Comparison of ENCODE assay signal across 14 mouse cellular contexts in the genomic region with DNA sequence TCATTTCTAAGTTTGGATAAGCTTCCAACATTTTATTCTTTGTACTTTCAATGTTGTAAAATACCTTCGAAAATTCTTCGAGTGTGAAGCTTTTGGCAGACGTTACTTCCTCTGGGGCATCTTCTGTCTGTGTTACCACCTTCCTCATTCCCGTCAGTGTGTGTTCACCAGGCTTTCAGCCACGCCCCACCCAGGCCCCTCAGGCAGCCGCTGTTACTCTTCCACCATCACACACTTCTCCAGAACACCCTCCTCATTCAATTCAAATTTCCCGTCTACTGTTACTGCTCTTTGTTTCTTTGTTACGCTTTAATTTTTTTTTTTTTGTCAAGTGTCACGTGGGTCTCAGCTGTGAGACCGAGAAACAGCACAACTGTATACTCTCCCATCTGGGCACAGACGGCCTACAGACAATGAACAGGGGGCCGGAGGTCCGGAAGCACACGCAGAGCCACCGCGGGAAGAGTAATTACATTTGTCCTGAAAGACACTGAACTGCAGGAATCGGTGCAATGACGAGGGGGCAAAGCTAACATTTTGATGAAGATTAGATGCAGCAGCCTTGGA.
DNase-seq lines count a peak whose midpoint lies in the region; ATAC-seq lines count a peak whose summit lies in the region.
"Had no signal": no experiment of that assay in that cellular context is flagged by ENCODE, and none has a peak within 500 bp of the region (broad histone marks: within the 10 kb centered on the region; RNA-seq: fewer than 3 reads in every experiment).

No protein-coding gene starts in this region.

- H3K27me3 ChIP-seq in forebrain, embryonic 12.5 days = peaks cover 5% of the 10 kb centered on the region; the same call in 1 of the 2 replicates
- no peaks in the 10 kb centered on the region for H3K27me3 ChIP-seq in forebrain, embryonic 11.5 days (ENCODE audit: control insufficient read depth, insufficient read depth, low read length)
- H3K27me3 ChIP-seq in hindbrain, embryonic 13.5 days = peaks cover 2% of the 10 kb centered on the region; the same call in 1 of the 2 replicates
- no peaks in the 10 kb centered on the region for H3K27me3 ChIP-seq in neural tube, embryonic 12.5 days (replicated peaks)
- H3K27me3 ChIP-seq: lung, embryonic 15.5 days; megakaryocyte, embryonic 14.5 days had no signal

- H3K36me3 ChIP-seq in forebrain, embryonic 12.5 days (replicated peaks) = no peaks in the 10 kb centered on the region
- H3K36me3 ChIP-seq in forebrain, embryonic 11.5 days (ENCODE audit: control insufficient read depth, insufficient read depth, low read length) = no peaks in the 10 kb centered on the region
- H3K36me3 ChIP-seq in hindbrain, embryonic 13.5 days = no peaks in the 10 kb centered on the region
- no peaks in the 10 kb centered on the region for H3K36me3 ChIP-seq in neural tube, embryonic 12.5 days
- H3K36me3 ChIP-seq: lung, embryonic 15.5 days had no signal

- H3K4me3 ChIP-seq in forebrain, embryonic 12.5 days (replicated peaks) = no peak overlapping the region
- no peak overlapping the region for H3K4me3 ChIP-seq in forebrain, embryonic 11.5 days (ENCODE audit: low read depth, low read length)
- peak overlapping the region; percentile 10; the same call in 1 of the 2 replicates for H3K4me3 ChIP-seq in hindbrain, embryonic 13.5 days
- no peak overlapping the region for H3K4me3 ChIP-seq in neural tube, embryonic 12.5 days
- H3K4me3 ChIP-seq: lung, embryonic 15.5 days; megakaryocyte, embryonic 14.5 days had no signal

- no peak for DNase-seq in forebrain, embryonic 11.5 days (ENCODE audit: low spot score)
- peak; percentile 8 for DNase-seq in brain, adult 2 months (ENCODE audit: low read depth, low spot score)
- DNase-seq in cerebellum, adult 9-10 months = no peak
- no peak for DNase-seq in gastrocnemius, adult 8-10 months (ENCODE audit: low spot score in 2 of 2)
- DNase-seq in c-Kit-positive CD71-positive TER-119-positive erythroid progenitor cells, embryonic 14.5 days (ENCODE audit: low spot score) = no peak
- DNase-seq: cerebellum, adult 8-10 months; liver had no signal

- 52% methylated on average over 18 of the region's 18 CpGs for WGBS in forebrain, embryonic 12.5 days
- 64% methylated on average over 18 of the region's 18 CpGs for WGBS in forebrain, embryonic 11.5 days
- WGBS in hindbrain, embryonic 13.5 days = 27% methylated on average over 18 of the region's 18 CpGs
- 27% methylated on average over 18 of the region's 18 CpGs for WGBS in neural tube, embryonic 12.5 days

- H3K4me1 ChIP-seq in forebrain, embryonic 12.5 days = peaks cover 7% of the 10 kb centered on the region; the same call in 1 of the 2 replicates
- peaks cover 2% of the 10 kb centered on the region; the same call in 1 of the 2 replicates for H3K4me1 ChIP-seq in forebrain, embryonic 11.5 days (replicated peaks; ENCODE audit: control insufficient read depth, insufficient read depth, low read length)
- peaks cover 7% of the 10 kb centered on the region for H3K4me1 ChIP-seq in hindbrain, embryonic 13.5 days (replicated peaks)
- H3K4me1 ChIP-seq in neural tube, embryonic 12.5 days = peaks cover 3% of the 10 kb centered on the region; the same call in 1 of the 2 replicates
- H3K4me1 ChIP-seq: lung, embryonic 15.5 days had no signal

- H3K9ac ChIP-seq in forebrain, embryonic 12.5 days = no peak overlapping the region
- no peak overlapping the region for H3K9ac ChIP-seq in forebrain, embryonic 11.5 days (ENCODE audit: low read length)
- no peak overlapping the region for H3K9ac ChIP-seq in hindbrain, embryonic 13.5 days
- no peak overlapping the region for H3K9ac ChIP-seq in neural tube, embryonic 12.5 days
- H3K9ac ChIP-seq: lung, embryonic 15.5 days had no signal

- ATAC-seq in forebrain, embryonic 12.5 days (ENCODE audit: low FRiP score) = peak; percentile 60; the same call in 1 of the 2 replicates
- no peak for ATAC-seq in forebrain, embryonic 11.5 days (replicated peaks; ENCODE audit: low FRiP score)
- no peak for ATAC-seq in hindbrain, embryonic 13.5 days (ENCODE audit: low FRiP score)
- peak; percentile 82 for ATAC-seq in neural tube, embryonic 12.5 days (ENCODE audit: low FRiP score, low read depth)
- ATAC-seq: inflammation-experienced regulatory T-cells, adult 6 months had no signal

- H3K9me3 ChIP-seq in forebrain, embryonic 12.5 days = no peaks in the 10 kb centered on the region
- no peaks in the 10 kb centered on the region for H3K9me3 ChIP-seq in forebrain, embryonic 11.5 days (ENCODE audit: control insufficient read depth, low read length)
- H3K9me3 ChIP-seq in hindbrain, embryonic 13.5 days = no peaks in the 10 kb centered on the region
- H3K9me3 ChIP-seq in neural tube, embryonic 12.5 days = no peaks in the 10 kb centered on the region
- H3K9me3 ChIP-seq: lung, embryonic 15.5 days had no signal

- peak overlapping the region; percentile 10; the same call in 1 of the 2 replicates for H3K4me2 ChIP-seq in forebrain, embryonic 12.5 days
- H3K4me2 ChIP-seq in forebrain, embryonic 11.5 days (ENCODE audit: low read depth, low read length, severe bottlenecking) = no peak overlapping the region
- peak overlapping the region; percentile 42 for H3K4me2 ChIP-seq in hindbrain, embryonic 13.5 days
- H3K4me2 ChIP-seq in neural tube, embryonic 12.5 days (replicated peaks) = peak overlapping the region; percentile 43
- H3K4me2 ChIP-seq: lung, embryonic 15.5 days had no signal

- H3K27ac ChIP-seq in forebrain, embryonic 12.5 days = 0 out of 2 replicates have a peak overlapping the region, but pooled peaks have one; percentile 15
- H3K27ac ChIP-seq in forebrain, embryonic 11.5 days (ENCODE audit: low read depth, low read length) = no peak overlapping the region
- no peak overlapping the region for H3K27ac ChIP-seq in hindbrain, embryonic 13.5 days
- H3K27ac ChIP-seq in neural tube, embryonic 12.5 days = no peak overlapping the region
- H3K27ac ChIP-seq: kidney, postnatal 0 days; lung, embryonic 15.5 days had no signal

Comparison
In these comparisons a context has a peak if more than half of its experiments do, and no peak if none do; other contexts are left out.
1. ATAC-seq: peak in forebrain, embryonic 12.5 days (single experiment) and neural tube, embryonic 12.5 days (single experiment); none in forebrain, embryonic 11.5 days (single experiment) and hindbrain, embryonic 13.5 days (single experiment).